Mouse (Mus musculus): ENCODE measurements around the gene Srgap1.

The Srgap1 gene

GRCm38 (mm10) chr10:121829034-121829433 lies 218.1 kb downstream of the Srgap1 start:
- no peak for DNase-seq (ENCODE audit: low read depth, low spot score)

GRCm38 (mm10) chr10:121822674-121823073 lies 224.4 kb downstream of the Srgap1 start:
- DNase-seq (ENCODE audit: low read depth, low spot score): no peak

- no peak for DNase-seq (ENCODE audit: low read depth, low spot score)
These were observed 226.3 kb downstream of the Srgap1 start for GRCm38 (mm10) chr10:121820846-121821245.

- no peak for DNase-seq (ENCODE audit: low read depth, low spot score)
These were observed 229.1 kb downstream of the Srgap1 start for GRCm38 (mm10) chr10:121817983-121818382.

GRCm38 (mm10) chr10:121807771-121808170 lies 239.3 kb downstream of the Srgap1 start:
- DNase-seq (ENCODE audit: low read depth, low spot score): no peak

GRCm38 (mm10) chr10:121806806-121807205 lies 240.3 kb downstream of the Srgap1 start:
- no peak for DNase-seq (ENCODE audit: low read depth, low spot score)

- DNase-seq (ENCODE audit: low read depth, low spot score): no peak
These were observed 241.2 kb downstream of the Srgap1 start for GRCm38 (mm10) chr10:121805933-121806341.

- DNase-seq (ENCODE audit: low read depth, low spot score): no peak
These were observed 242.6 kb downstream of the Srgap1 start for GRCm38 (mm10) chr10:121804551-121804950.

- no peak for DNase-seq (ENCODE audit: low read depth, low spot score)
These were observed 247.1 kb downstream of the Srgap1 start for GRCm38 (mm10) chr10:121800041-121800440.

GRCm38 (mm10) chr10:121796027-121796802 lies 250.9 kb downstream of the Srgap1 start:
- DNase-seq (ENCODE audit: low read depth, low spot score): peak; percentile 74

- DNase-seq (ENCODE audit: low read depth, low spot score): no peak
These were observed 252.6 kb downstream of the Srgap1 start for GRCm38 (mm10) chr10:121794486-121794885.

GRCm38 (mm10) chr10:121792661-121793060 lies 254.5 kb downstream of the Srgap1 start:
- DNase-seq (ENCODE audit: low read depth, low spot score): no peak

GRCm38 (mm10) chr10:121790078-121790477 lies 257.0 kb downstream of the Srgap1 start:
- no peak for DNase-seq (ENCODE audit: low read depth, low spot score)

- DNase-seq (ENCODE audit: low read depth, low spot score): no peak
These were observed 258.6 kb downstream of the Srgap1 start for GRCm38 (mm10) chr10:121788536-121788935.

GRCm38 (mm10) chr10:121781159-121781558 lies 266.0 kb downstream of the Srgap1 start:
- peak; percentile 71 for DNase-seq (ENCODE audit: low read depth, low spot score)

- peak; percentile 51 for DNase-seq (ENCODE audit: low read depth, low spot score)
These were observed 271.1 kb downstream of the Srgap1 start for GRCm38 (mm10) chr10:121775990-121776389.

- no peak for DNase-seq (ENCODE audit: low read depth, low spot score)
These were observed 273.3 kb downstream of the Srgap1 start for GRCm38 (mm10) chr10:121773813-121774212.

- peak; percentile 77 for DNase-seq (ENCODE audit: low read depth, low spot score)
These were observed 276.2 kb downstream of the Srgap1 start for GRCm38 (mm10) chr10:121770624-121771577.

GRCm38 (mm10) chr10:121769711-121770110 lies 277.4 kb downstream of the Srgap1 start:
- no peak for DNase-seq (ENCODE audit: low read depth, low spot score)

GRCm38 (mm10) chr10:121767295-121767694 lies 279.8 kb downstream of the Srgap1 start:
- DNase-seq (ENCODE audit: low read depth, low spot score): peak; percentile 56

- DNase-seq (ENCODE audit: low read depth, low spot score): no peak
These were observed 281.7 kb downstream of the Srgap1 start for GRCm38 (mm10) chr10:121765174-121766057.

All from A20 (cell line).